Mouse (Mus musculus) limb, embryonic 11.5 days (tissue): Measurements from ENCODE around the gene Clasp2. TPM values are rescaled to one million over a fixed set of nuclear protein-coding genes. Genes with fewer than 3 reads are reported as not detected.

Experiments used
- ATAC-seq: fragments of 200-750 bp; cut with Nextera tagmentation; 2 replicates; pipeline ENCODE4 v1.8.0; 2017; ENCODE audit warnings: low read depth; ENCODE audit not compliant: insufficient number of reproducible peaks, low FRiP score, low TSS enrichment
- DNase-seq: peaks from one replicate; pipeline ENCODE4 v3.0.0-alpha.2; 2015; ENCODE audit warnings: low spot score
- H3K27ac ChIP-seq: fragments of 300-500 bp; sonication (generic); replicated peaks from 2 replicates; pipeline ENCODE4 v1.5.1; 2014; ENCODE audit warnings: low read depth, mild to moderate bottlenecking, low read length
- H3K27me3 ChIP-seq: fragments of 300-500 bp; sonication (generic); 2 replicates; pipeline ENCODE4 v1.6.1; 2014; ENCODE audit warnings: mild to moderate bottlenecking, low read length, mixed read lengths; ENCODE audit not compliant: control insufficient read depth, insufficient read depth
- H3K36me3 ChIP-seq: fragments of 300-500 bp; sonication (generic); 2 replicates; pipeline ENCODE4 v1.6.1; 2014; ENCODE audit warnings: mild to moderate bottlenecking, low read length, moderate library complexity, mixed read lengths; ENCODE audit not compliant: control insufficient read depth, insufficient read depth
- H3K4me1 ChIP-seq: fragments of 300-500 bp; sonication (generic); 2 replicates; pipeline ENCODE4 v1.6.1; 2014; ENCODE audit warnings: low read length, mixed read lengths; ENCODE audit not compliant: control insufficient read depth, insufficient read depth
- H3K4me2 ChIP-seq: fragments of 300-500 bp; sonication (generic); 2 replicates; pipeline ENCODE4 v1.6.1; 2014; ENCODE audit warnings: low read depth, mild to moderate bottlenecking, moderate library complexity; ENCODE audit not compliant: severe bottlenecking
- H3K4me3 ChIP-seq: fragments of 300-500 bp; sonication (generic); 2 replicates; pipeline ENCODE4 v1.5.1; 2014; ENCODE audit warnings: low read depth, low read length
- H3K9ac ChIP-seq: fragments of 300-500 bp; sonication (generic); 2 replicates; pipeline ENCODE4 v1.6.1; 2014; ENCODE audit warnings: mild to moderate bottlenecking, low read length
- H3K9me3 ChIP-seq: fragments of 300-500 bp; sonication (generic); 2 replicates; pipeline ENCODE4 v1.6.1; 2016; ENCODE audit warnings: low read length; ENCODE audit not compliant: control insufficient read depth
- WGBS: fragments of 180-500 bp; shearing (Covaris S2); extraction: QIAGEN DNeasy Blood & Tissue Kit; methylation state at CpG from one replicate; pipeline ENCODE4 v1.1.7; 2014; 5-methylcytosine and 5-hydroxymethylcytosine counted together
- polyA plus RNA-seq: library from polyadenylated mRNA; unstranded; fragments of >200 nt; fragmentation: Nextera tagmentation; extraction: Ambion mirVana; gene quantifications from 2 replicates; pipeline ENCODE4 v1.2.1, GENCODE M21; 2014

Clasp2 gene
- polyA plus RNA-seq, 1 experiment from 2014 or later = 29.6 TPM

GRCm38 (mm10) chr9:113932100-113932470 is 190.8 kb downstream of the Clasp2 start:
- Histone ChIP-seq H3K36me3 (no peaks in the 10 kb centered on the region), H3K27me3 (no peaks in the 10 kb centered on the region), H3K27ac (peak overlapping the region; percentile 84; the same call in 1 of the 2 replicates), H3K4me2 (peak overlapping the region; percentile 83), H3K9ac (peak overlapping the region; percentile 91), H3K4me1 (peaks cover 7% of the 10 kb centered on the region; the same call in 1 of the 2 replicates), H3K4me3 (peak overlapping the region; percentile 85), H3K9me3 (no peaks in the 10 kb centered on the region)
- DNase-seq (no peak), ATAC-seq (no peak)
- 4% methylated on average over 8 of the region's 8 CpGs for WGBS

GRCm38 (mm10) chr9:113932501-113932900 is 191.2 kb downstream of the Clasp2 start:
- H3K4me1 ChIP-seq = peaks cover 7% of the 10 kb centered on the region; the same call in 1 of the 2 replicates
- ATAC-seq (no peak), DNase-seq (peak; percentile 28)
- H3K27me3 ChIP-seq = no peaks in the 10 kb centered on the region
- H3K4me2 ChIP-seq = peak overlapping the region; percentile 83
- no peaks in the 10 kb centered on the region for H3K36me3 ChIP-seq
- 29% methylated on average over 11 of the region's 11 CpGs for WGBS
- peak overlapping the region; percentile 85 for H3K4me3 ChIP-seq
- H3K9ac ChIP-seq = peak overlapping the region; percentile 91
- H3K27ac ChIP-seq = 0 out of 2 replicates have a peak overlapping the region, but pooled peaks have one; percentile 84
- no peaks in the 10 kb centered on the region for H3K9me3 ChIP-seq

GRCm38 (mm10) chr9:113935638-113936037 is 194.4 kb downstream of the Clasp2 start:
- no peak overlapping the region for H3K4me3 ChIP-seq

GRCm38 (mm10) chr9:113939063-113939850 is 198.0 kb downstream of the Clasp2 start:
- no peak overlapping the region for H3K4me3 ChIP-seq
- no peak overlapping the region for H3K9ac ChIP-seq
- H3K4me1 ChIP-seq = no peaks in the 10 kb centered on the region
- no peaks in the 10 kb centered on the region for H3K36me3 ChIP-seq
- no peak overlapping the region for H3K27ac ChIP-seq
- DNase-seq (no peak), ATAC-seq (no peak)
- no peaks in the 10 kb centered on the region for H3K27me3 ChIP-seq
- H3K4me2 ChIP-seq = no peak overlapping the region
- H3K9me3 ChIP-seq = no peaks in the 10 kb centered on the region
- 89% methylated on average over 9 of the region's 9 CpGs for WGBS

More at GRCm38 (mm10) chr9:113935638-113936037, 194.4 kb downstream of the Clasp2 start:
- H3K27ac ChIP-seq = no peak overlapping the region
- H3K36me3 ChIP-seq = no peaks in the 10 kb centered on the region
- peaks cover 7% of the 10 kb centered on the region; the same call in 1 of the 2 replicates for H3K4me1 ChIP-seq
- H3K27me3 ChIP-seq = no peaks in the 10 kb centered on the region
- no peak overlapping the region for H3K9ac ChIP-seq
- WGBS = 82% methylated on average over 5 of the region's 5 CpGs
- H3K4me2 ChIP-seq = no peak overlapping the region
- DNase-seq (no peak), ATAC-seq (no peak)
- H3K9me3 ChIP-seq = no peaks in the 10 kb centered on the region

- no peak overlapping the region for H3K9ac ChIP-seq
- no peaks in the 10 kb centered on the region for H3K4me1 ChIP-seq
- DNase-seq (no peak), ATAC-seq (no peak)
- H3K27me3 ChIP-seq = no peaks in the 10 kb centered on the region
- no peak overlapping the region for H3K4me2 ChIP-seq
- H3K4me3 ChIP-seq = no peak overlapping the region
- no peaks in the 10 kb centered on the region; the same call in 1 of the 2 replicates for H3K36me3 ChIP-seq
- H3K27ac ChIP-seq = no peak overlapping the region
- H3K9me3 ChIP-seq = no peaks in the 10 kb centered on the region
- WGBS = 91% methylated on average over 3 of the region's 3 CpGs
These were observed 200.0 kb downstream of the Clasp2 start for GRCm38 (mm10) chr9:113941103-113941805.

GRCm38 (mm10) chr9:113943372-113943771 is 202.1 kb downstream of the Clasp2 start:
- Histone ChIP-seq H3K9ac (no peak overlapping the region), H3K36me3 (peaks cover 4% of the 10 kb centered on the region; the same call in 1 of the 2 replicates), H3K27me3 (no peaks in the 10 kb centered on the region), H3K4me1 (no peaks in the 10 kb centered on the region), H3K4me3 (no peak overlapping the region), H3K4me2 (no peak overlapping the region), H3K9me3 (no peaks in the 10 kb centered on the region), H3K27ac (no peak overlapping the region)
- 97% methylated on average over 1 of the region's 1 CpGs for WGBS
- no peak for ATAC-seq
- DNase-seq = no peak

GRCm38 (mm10) chr9:113947216-113947615 is 205.9 kb downstream of the Clasp2 start:
- no peak overlapping the region for H3K4me3 ChIP-seq
- H3K9ac ChIP-seq = no peak overlapping the region
- ATAC-seq (no peak), DNase-seq (no peak)
- WGBS = 90% methylated on average over 1 of the region's 1 CpGs
- no peaks in the 10 kb centered on the region for H3K27me3 ChIP-seq
- no peak overlapping the region for H3K4me2 ChIP-seq
- no peak overlapping the region for H3K27ac ChIP-seq
- no peaks in the 10 kb centered on the region for H3K9me3 ChIP-seq
- H3K4me1 ChIP-seq = no peaks in the 10 kb centered on the region
- peaks cover 4% of the 10 kb centered on the region; the same call in 1 of the 2 replicates for H3K36me3 ChIP-seq

- no peaks in the 10 kb centered on the region for H3K27me3 ChIP-seq
- H3K4me3 ChIP-seq = no peak overlapping the region
- H3K9me3 ChIP-seq = no peaks in the 10 kb centered on the region
- H3K4me2 ChIP-seq = no peak overlapping the region
- H3K36me3 ChIP-seq = peaks cover 12% of the 10 kb centered on the region
- no peak overlapping the region for H3K27ac ChIP-seq
- H3K9ac ChIP-seq = no peak overlapping the region
- DNase-seq (no peak), ATAC-seq (no peak)
- no peaks in the 10 kb centered on the region for H3K4me1 ChIP-seq
- WGBS = 96% methylated on average over 4 of the region's 4 CpGs
These were observed 216.5 kb downstream of the Clasp2 start for GRCm38 (mm10) chr9:113957777-113958176.
